Mouse (Mus musculus) yolk sac, embryonic 10.5 days (tissue): Measurements from ENCODE around the gene Hsd3b5.
"Not testable (repeated sequence)": the region's sequence is repeated elsewhere in the genome, so short reads cannot be mapped to it uniquely, and the experiment has no call there.

Source experiments
- DNase-seq: peaks from one replicate; pipeline ENCODE4 v3.0.0-alpha.2; 2017; ENCODE audit warnings: low spot score

Gene Hsd3b5

DNA sequence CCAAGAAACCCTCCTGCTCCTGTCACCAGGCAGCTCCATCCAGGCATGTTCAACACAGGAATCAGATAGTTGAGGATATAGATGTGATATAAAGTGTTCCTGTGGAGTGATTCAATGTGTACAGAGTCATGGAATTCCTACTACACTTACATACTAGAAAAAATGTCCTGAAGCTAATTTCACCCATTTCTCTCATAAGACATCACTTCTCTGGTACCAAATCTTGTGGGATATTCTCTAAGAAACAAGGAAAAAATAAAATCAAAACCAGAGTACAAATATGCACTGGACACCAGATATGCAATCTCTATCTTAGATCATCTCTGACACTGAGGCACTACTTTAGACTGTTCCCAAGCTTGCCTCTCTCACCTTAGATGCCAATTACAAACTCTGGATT lies at the start of gene Hsd3b5:
Gene Hsd3b5, minus strand, starts transcription at position 101 of the 400 bp plus-strand sequence.
- DNase-seq = no peak

GRCm38 (mm10) chr3:98635145-98635544 lies 5.1 kb upstream of the Hsd3b5 start:
- no peak for DNase-seq

GRCm38 (mm10) chr3:98629633-98630032 lies 419 bp downstream of the Hsd3b5 start:
- DNase-seq = no peak

- DNase-seq = not testable (repeated sequence)
These were observed 13.3 kb downstream of the Hsd3b5 start for GRCm38 (mm10) chr3:98616786-98617185.

DNA sequence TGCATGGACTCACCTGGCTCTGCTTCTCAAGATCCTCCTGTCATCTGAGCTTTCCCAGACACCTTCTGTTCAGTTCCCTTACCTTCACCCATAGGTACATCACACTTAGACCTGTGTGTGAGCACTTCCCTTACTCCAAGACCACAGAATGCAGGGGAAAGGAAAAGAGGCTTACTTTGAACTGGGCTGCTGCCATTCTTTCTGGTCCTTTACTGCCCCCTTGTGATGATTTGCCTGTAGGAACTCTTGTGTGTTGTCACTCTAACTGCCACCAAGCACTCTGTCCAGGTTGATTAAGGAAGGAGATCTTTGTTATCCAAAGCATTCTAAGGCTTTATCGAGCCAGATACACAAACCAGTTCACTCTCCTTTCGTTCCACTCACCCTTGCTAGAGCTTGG lies 13.8 kb downstream of the Hsd3b5 start:
- not testable (repeated sequence) for DNase-seq

DNA sequence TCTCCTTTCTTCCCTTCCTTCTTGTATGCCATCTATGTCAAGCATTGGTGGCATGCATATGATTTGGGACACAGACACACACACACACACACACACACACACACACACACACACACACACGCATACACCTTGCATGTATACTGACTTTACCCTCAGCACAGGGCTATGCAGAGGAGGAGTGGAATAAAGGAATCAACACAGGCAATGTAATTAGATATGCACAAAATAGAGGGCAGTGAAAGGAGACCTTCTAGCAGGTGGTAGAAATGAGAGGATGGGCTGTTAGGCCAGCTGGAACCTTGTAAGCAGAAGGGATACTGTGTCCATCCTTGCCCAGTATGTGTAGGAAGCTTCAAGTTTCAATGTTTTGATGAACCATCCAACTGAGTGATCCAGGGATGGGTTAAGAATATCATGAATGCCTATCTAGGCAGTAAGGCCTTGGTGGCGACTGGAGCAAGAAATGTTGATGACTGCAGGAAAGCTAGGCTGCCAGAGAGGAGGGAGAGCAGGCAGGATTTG lies 15.6 kb downstream of the Hsd3b5 start:
- not testable (repeated sequence) for DNase-seq

GRCm38 (mm10) chr3:98613963-98614362 lies 16.1 kb downstream of the Hsd3b5 start:
- DNase-seq = no peak

GRCm38 (mm10) chr3:98613540-98613939 lies 16.5 kb downstream of the Hsd3b5 start:
- DNase-seq = not testable (repeated sequence)

GRCm38 (mm10) chr3:98588707-98589106 lies 41.3 kb downstream of the Hsd3b5 start, which contains the start of gene Gm10681:
Gm10681 (minus strand) TSS chr3:98588807.
- DNase-seq = no peak

- no peak for DNase-seq
These were observed 42.3 kb downstream of the Hsd3b5 start for GRCm38 (mm10) chr3:98587721-98588120.

GRCm38 (mm10) chr3:98582622-98583021 lies 47.4 kb downstream of the Hsd3b5 start:
- not testable (repeated sequence) for DNase-seq

DNA sequence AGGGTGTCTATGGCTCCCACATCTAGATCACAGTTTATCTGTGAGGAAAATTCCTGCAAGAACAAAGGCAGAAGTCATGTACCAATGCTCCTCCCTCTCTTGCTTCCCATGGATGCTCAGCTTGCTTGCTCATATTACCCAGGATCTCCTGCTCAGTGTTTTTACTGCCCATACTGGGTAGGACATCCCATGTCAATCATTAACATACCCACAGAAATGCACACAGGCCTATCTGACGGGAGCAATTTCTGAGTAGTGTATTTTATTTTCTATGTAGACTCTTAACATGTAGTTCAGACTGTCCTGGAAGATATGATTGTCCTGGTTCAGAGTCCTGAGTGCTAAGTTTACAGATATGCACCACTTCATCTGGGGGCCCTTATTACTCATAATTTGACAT lies 47.9 kb downstream of the Hsd3b5 start:
- DNase-seq = not testable (repeated sequence)

- DNase-seq = not testable (repeated sequence)
These were observed 49.0 kb downstream of the Hsd3b5 start for GRCm38 (mm10) chr3:98581024-98581423.
